Mouse (Mus musculus) megakaryocyte, embryonic 14.5 days (primary cell): ENCODE measurements around the gene Hepacam2.
"Not testable (repeated sequence)": the region's sequence is repeated elsewhere in the genome, so short reads cannot be mapped to it uniquely, and the experiment has no call there.

Source experiments
- FLI1 ChIP-seq: IDR thresholded peaks from 2 replicates; pipeline ENCODE4 v1.6.1; 2012; ENCODE audit warnings: low read length, inconsistent platforms, mixed read lengths
- GATA1 ChIP-seq: IDR thresholded peaks from 3 replicates; pipeline ENCODE4 v1.6.1; 2012; ENCODE audit warnings: mixed read lengths, low read length, inconsistent platforms, borderline replicate concordance

- TF ChIP-seq GATA1, FLI1: not testable (repeated sequence)
These were observed 10.1 kb upstream of the Hepacam2 start for GRCm38 (mm10) chr6:3508151-3508550.
